Mouse (Mus musculus): ENCODE measurements around the gene Taar6. TPM values are rescaled to one million over a fixed set of nuclear protein-coding genes. Genes with fewer than 3 reads are reported as not detected.

Taar6 gene
- not detected in 2 replicates for polyA plus RNA-seq (2015; fragmentation: Nextera tagmentation; extraction: Ambion mirVana)

GRCm38 (mm10) chr10:23985546-23985945 is at the start of gene Taar6:
Gene Taar6 (minus strand): TSS chr10:23985646.
- no peak within 1 kb of the TSS for H3K4me3 ChIP-seq
- no peak within 1 kb of the TSS for H3K9ac ChIP-seq
- H3K9me3 ChIP-seq, result no peaks in the 10 kb centered on the region
- no peak for ATAC-seq (ENCODE audit: insufficient number of reproducible peaks, insufficient read depth, low FRiP score, low TSS enrichment, low read depth)
- 72% methylated on average over 8 of the region's 8 CpGs for WGBS
- H3K36me3 ChIP-seq, result no peaks in the 10 kb centered on the region
- H3K4me1 ChIP-seq, result no peaks in the 10 kb centered on the region
- H3K27me3 ChIP-seq, result no peaks in the 10 kb centered on the region
- H3K4me2 ChIP-seq, result no peak within 1 kb of the TSS
- H3K27ac ChIP-seq, result no peak within 1 kb of the TSS

GRCm38 (mm10) chr10:24031347-24031746 is 45.9 kb upstream of the Taar6 start:
- H3K27me3 ChIP-seq, result no peaks in the 10 kb centered on the region
- ATAC-seq (ENCODE audit: insufficient number of reproducible peaks, insufficient read depth, low FRiP score, low TSS enrichment, low read depth), result no peak
- no peak overlapping the region for H3K27ac ChIP-seq
- H3K9me3 ChIP-seq, result no peaks in the 10 kb centered on the region
- H3K4me3 ChIP-seq, result no peak overlapping the region
- no peaks in the 10 kb centered on the region for H3K36me3 ChIP-seq
- H3K9ac ChIP-seq, result no peak overlapping the region
- H3K4me2 ChIP-seq, result no peak overlapping the region
- no peaks in the 10 kb centered on the region for H3K4me1 ChIP-seq

DNA sequence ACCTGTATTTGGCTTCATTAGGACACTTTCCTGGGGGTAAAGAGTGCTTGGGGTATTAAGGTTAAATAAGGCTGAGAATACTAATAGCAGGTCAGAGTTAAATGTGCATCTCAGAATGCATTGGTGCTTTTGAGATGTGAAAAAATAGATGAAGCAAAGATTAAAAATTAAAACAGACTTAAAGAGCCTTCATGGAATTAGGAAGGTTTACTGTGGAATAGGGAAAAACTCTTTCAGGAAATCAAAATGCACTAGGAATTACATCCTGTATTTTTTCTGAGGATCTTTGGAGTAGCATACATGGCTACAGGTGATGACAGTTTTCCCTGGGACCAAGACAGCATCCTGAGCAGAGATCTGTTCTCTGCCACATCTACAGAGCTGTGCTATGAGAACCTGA is 41.5 kb upstream of the Taar6 start, which contains the start of gene Taar7d:
Taar7d (plus strand) TSS at position 301 of the 400 bp plus-strand sequence.
- no peak within 1 kb of the TSS for H3K4me3 ChIP-seq
- no peaks in the 10 kb centered on the region for H3K9me3 ChIP-seq
- no peak within 1 kb of the TSS for H3K9ac ChIP-seq
- H3K36me3 ChIP-seq, result no peaks in the 10 kb centered on the region
- H3K27ac ChIP-seq, result no peak within 1 kb of the TSS
- no peak for ATAC-seq (ENCODE audit: insufficient number of reproducible peaks, insufficient read depth, low FRiP score, low TSS enrichment, low read depth)
- H3K4me2 ChIP-seq, result no peak within 1 kb of the TSS
- no peaks in the 10 kb centered on the region for H3K27me3 ChIP-seq
- no peaks in the 10 kb centered on the region for H3K4me1 ChIP-seq

- H3K9me3 ChIP-seq, result no peaks in the 10 kb centered on the region
- no peak overlapping the region for H3K27ac ChIP-seq
- no peak overlapping the region for H3K4me2 ChIP-seq
- no peaks in the 10 kb centered on the region for H3K36me3 ChIP-seq
- no peak for ATAC-seq (ENCODE audit: insufficient number of reproducible peaks, insufficient read depth, low FRiP score, low TSS enrichment, low read depth)
- no peaks in the 10 kb centered on the region for H3K27me3 ChIP-seq
- 90% methylated on average over 1 of the region's 1 CpGs for WGBS
- no peaks in the 10 kb centered on the region for H3K4me1 ChIP-seq
- no peak overlapping the region for H3K9ac ChIP-seq
- no peak overlapping the region for H3K4me3 ChIP-seq
Observed at GRCm38 (mm10) chr10:24008143-24008542, 22.7 kb upstream of the Taar6 start.

- H3K4me1 ChIP-seq, result no peaks in the 10 kb centered on the region
- 60% methylated on average over 2 of the region's 2 CpGs for WGBS
- no peak overlapping the region for H3K4me3 ChIP-seq
- H3K36me3 ChIP-seq, result no peaks in the 10 kb centered on the region
- no peak overlapping the region for H3K4me2 ChIP-seq
- no peak overlapping the region for H3K27ac ChIP-seq
- no peaks in the 10 kb centered on the region for H3K9me3 ChIP-seq
- ATAC-seq (ENCODE audit: insufficient number of reproducible peaks, insufficient read depth, low FRiP score, low TSS enrichment, low read depth), result no peak
- H3K27me3 ChIP-seq, result no peaks in the 10 kb centered on the region
- no peak overlapping the region for H3K9ac ChIP-seq
Observed at GRCm38 (mm10) chr10:24007034-24007433, 21.6 kb upstream of the Taar6 start.

- no peak overlapping the region for H3K9ac ChIP-seq
- H3K4me3 ChIP-seq, result no peak overlapping the region
- WGBS, result 72% methylated on average over 1 of the region's 1 CpGs
- H3K9me3 ChIP-seq, result no peaks in the 10 kb centered on the region
- no peaks in the 10 kb centered on the region for H3K4me1 ChIP-seq
- H3K36me3 ChIP-seq, result no peaks in the 10 kb centered on the region
- no peaks in the 10 kb centered on the region for H3K27me3 ChIP-seq
- no peak overlapping the region for H3K4me2 ChIP-seq
- no peak overlapping the region for H3K27ac ChIP-seq
- no peak for ATAC-seq (ENCODE audit: insufficient number of reproducible peaks, insufficient read depth, low FRiP score, low TSS enrichment, low read depth)
Observed at GRCm38 (mm10) chr10:24006442-24006841, 21.0 kb upstream of the Taar6 start.

DNA sequence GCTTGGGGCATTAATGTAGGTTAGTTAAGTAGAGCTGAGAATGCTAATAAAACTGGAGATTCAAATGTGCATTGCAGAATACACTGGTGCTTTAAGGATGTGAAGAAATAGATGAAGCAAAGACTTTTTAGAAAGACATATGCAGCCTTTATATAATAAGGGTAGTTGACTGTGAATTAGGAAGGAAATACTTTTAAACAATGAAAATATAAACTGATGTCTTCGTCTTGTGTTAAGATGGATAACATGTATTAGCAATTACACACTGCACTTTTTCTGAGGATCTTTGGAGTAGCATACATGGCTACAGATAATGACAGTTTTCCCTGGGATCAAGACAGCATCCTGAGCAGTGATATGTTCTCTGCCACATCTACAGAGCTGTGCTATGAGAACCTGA is 14.2 kb upstream of the Taar6 start, which contains the start of gene Taar7b:
Taar7b (plus strand) TSS at position 301 of the 400 bp plus-strand sequence.
- H3K9me3 ChIP-seq, result no peaks in the 10 kb centered on the region
- no peak within 1 kb of the TSS for H3K9ac ChIP-seq
- no peak within 1 kb of the TSS for H3K4me2 ChIP-seq
- H3K27me3 ChIP-seq, result no peaks in the 10 kb centered on the region
- no peak for ATAC-seq (ENCODE audit: insufficient number of reproducible peaks, insufficient read depth, low FRiP score, low TSS enrichment, low read depth)
- no peaks in the 10 kb centered on the region for H3K36me3 ChIP-seq
- H3K4me1 ChIP-seq, result no peaks in the 10 kb centered on the region
- H3K4me3 ChIP-seq, result no peak within 1 kb of the TSS
- H3K27ac ChIP-seq, result no peak within 1 kb of the TSS
- 80% methylated on average over 1 of the region's 1 CpGs for WGBS

DNA sequence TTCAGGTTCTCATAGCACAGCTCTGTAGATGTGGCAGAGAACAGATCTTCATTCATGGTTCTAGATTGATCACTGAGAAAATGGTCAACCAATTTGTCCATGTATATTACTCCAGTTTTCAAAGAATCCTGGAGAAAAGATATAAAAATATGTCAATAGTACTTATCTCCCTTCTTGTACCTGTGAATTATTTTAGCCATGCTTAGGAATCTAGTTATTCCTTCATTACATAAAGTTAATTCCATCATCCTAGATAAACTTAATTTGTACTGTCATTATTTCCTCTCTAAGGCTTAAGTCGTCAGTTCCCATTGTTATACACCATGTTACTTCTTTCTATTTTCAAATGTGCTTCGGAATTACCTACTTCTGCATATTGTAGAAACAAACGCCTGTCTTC is 7.9 kb upstream of the Taar6 start, which contains the start of gene Taar7a:
Taar7a (minus strand) TSS at position 101 of the 400 bp plus-strand sequence.
- H3K4me1 ChIP-seq, result no peaks in the 10 kb centered on the region
- H3K27me3 ChIP-seq, result no peaks in the 10 kb centered on the region
- H3K4me2 ChIP-seq, result no peak within 1 kb of the TSS
- H3K36me3 ChIP-seq, result no peaks in the 10 kb centered on the region
- no peaks in the 10 kb centered on the region for H3K9me3 ChIP-seq
- no peak for ATAC-seq (ENCODE audit: insufficient number of reproducible peaks, insufficient read depth, low FRiP score, low TSS enrichment, low read depth)
- no peak within 1 kb of the TSS for H3K27ac ChIP-seq
- WGBS, result 88% methylated on average over 3 of the region's 3 CpGs
- H3K4me3 ChIP-seq, result no peak within 1 kb of the TSS
- H3K9ac ChIP-seq, result no peak within 1 kb of the TSS

GRCm38 (mm10) chr10:23986419-23986818 is 973 bp upstream of the Taar6 start:
- H3K4me2 ChIP-seq, result no peak overlapping the region
- no peak for ATAC-seq (ENCODE audit: insufficient number of reproducible peaks, insufficient read depth, low FRiP score, low TSS enrichment, low read depth)
- no peak overlapping the region for H3K4me3 ChIP-seq
- no peaks in the 10 kb centered on the region for H3K36me3 ChIP-seq
- H3K9ac ChIP-seq, result no peak overlapping the region
- H3K27ac ChIP-seq, result no peak overlapping the region
- H3K9me3 ChIP-seq, result no peaks in the 10 kb centered on the region
- 77% methylated on average over 5 of the region's 5 CpGs for WGBS
- H3K4me1 ChIP-seq, result no peaks in the 10 kb centered on the region
- no peaks in the 10 kb centered on the region for H3K27me3 ChIP-seq

DNA sequence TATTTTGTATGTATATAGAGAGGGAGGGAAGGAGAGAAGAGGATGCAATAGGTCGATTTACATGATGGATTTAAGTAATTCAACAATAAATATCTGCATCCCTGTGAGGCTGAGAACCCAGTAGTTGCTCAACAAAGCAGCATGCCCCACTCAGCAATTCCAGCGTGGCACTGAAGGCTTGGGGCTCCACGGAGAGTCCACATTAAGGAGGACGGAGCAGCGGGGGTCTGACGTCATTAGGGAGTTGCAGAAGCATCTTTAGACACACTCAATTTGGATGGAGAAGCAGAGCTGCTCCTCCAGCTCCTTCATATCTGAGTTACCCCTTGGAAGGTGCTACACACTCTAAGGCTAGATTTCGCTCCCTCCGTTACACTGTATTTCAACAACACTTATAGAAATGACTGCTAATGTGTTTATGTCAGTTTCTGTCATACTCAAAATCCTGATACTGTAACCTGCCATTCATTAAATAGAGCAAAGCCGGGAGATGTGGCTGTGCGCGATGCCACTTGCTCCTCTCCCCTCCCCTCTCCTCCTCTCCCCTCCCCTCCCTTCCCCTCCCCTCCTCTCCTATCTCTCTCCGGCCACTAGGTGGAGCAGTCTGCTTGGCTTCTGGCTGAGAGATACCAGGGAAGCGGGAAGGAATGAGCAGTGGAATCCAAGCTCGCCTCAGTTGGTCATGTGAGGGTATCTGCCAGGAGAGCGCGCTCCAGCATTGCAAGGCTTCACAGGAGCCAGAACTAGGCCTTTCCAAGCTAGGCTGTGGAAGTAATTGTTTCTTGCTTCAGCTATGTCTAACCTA is 6.3 kb downstream of the Taar6 start:
- Histone ChIP-seq H3K36me3 (no peaks in the 10 kb centered on the region), H3K9me3 (no peaks in the 10 kb centered on the region), H3K9ac (no peak overlapping the region), H3K4me3 (no peak overlapping the region), H3K4me2 (no peak overlapping the region), H3K27ac (no peak overlapping the region), H3K4me1 (no peaks in the 10 kb centered on the region), H3K27me3 (no peaks in the 10 kb centered on the region)
- 39% methylated on average over 16 of the region's 16 CpGs for WGBS
- no peak for ATAC-seq (ENCODE audit: insufficient number of reproducible peaks, insufficient read depth, low FRiP score, low TSS enrichment, low read depth)

GRCm38 (mm10) chr10:23977958-23978357 is 7.5 kb downstream of the Taar6 start:
- Histone ChIP-seq H3K36me3 (no peaks in the 10 kb centered on the region), H3K4me1 (no peaks in the 10 kb centered on the region), H3K4me2 (no peak overlapping the region), H3K4me3 (no peak overlapping the region), H3K9ac (no peak overlapping the region), H3K27ac (no peak overlapping the region), H3K9me3 (no peaks in the 10 kb centered on the region), H3K27me3 (no peaks in the 10 kb centered on the region)
- 44% methylated on average over 4 of the region's 4 CpGs for WGBS
- no peak for ATAC-seq (ENCODE audit: insufficient number of reproducible peaks, insufficient read depth, low FRiP score, low TSS enrichment, low read depth)

- H3K27ac ChIP-seq, result no peak overlapping the region
- no peaks in the 10 kb centered on the region for H3K9me3 ChIP-seq
- H3K4me3 ChIP-seq, result no peak overlapping the region
- no peaks in the 10 kb centered on the region for H3K36me3 ChIP-seq
- no peaks in the 10 kb centered on the region for H3K27me3 ChIP-seq
- 81% methylated on average over 5 of the region's 5 CpGs for WGBS
- no peak for ATAC-seq (ENCODE audit: insufficient number of reproducible peaks, insufficient read depth, low FRiP score, low TSS enrichment, low read depth)
- H3K4me1 ChIP-seq, result no peaks in the 10 kb centered on the region
- H3K9ac ChIP-seq, result no peak overlapping the region
- H3K4me2 ChIP-seq, result no peak overlapping the region
Observed at GRCm38 (mm10) chr10:23971256-23971655, 14.2 kb downstream of the Taar6 start.

Data from embryonic facial prominence, embryonic 13.5 days (tissue).